Mouse (Mus musculus): ENCODE data around the gene Jakmip3.

Gene Jakmip3

DNA sequence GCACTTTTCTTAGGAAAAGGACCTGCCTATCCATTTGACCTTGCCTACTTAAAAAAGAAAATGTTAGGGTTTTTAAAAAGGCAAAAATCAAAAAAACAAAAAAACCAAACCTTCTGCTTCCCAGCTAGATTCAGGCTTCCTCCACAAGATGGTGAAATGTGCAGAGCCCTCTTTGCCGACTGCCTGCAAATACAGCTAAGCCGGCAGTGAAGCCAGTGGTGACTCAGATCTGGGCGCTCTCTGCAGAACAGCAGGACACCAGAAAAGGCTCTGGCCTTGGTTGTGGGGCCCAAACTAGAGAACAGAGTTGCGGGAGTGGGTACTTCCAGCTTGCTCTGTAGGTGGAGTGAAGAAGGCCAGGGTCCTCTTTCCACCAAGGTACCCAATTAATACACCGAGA, 1.0 kb downstream of the Jakmip3 start:
- in situ Hi-C loops (cut with MboI; ENCODE audit: low pct_unique_long_range_greater_than_20kb in 1 of 2, low sequenced_read_pairs in 2 of 2, unreplicated experiment in 1 of 2) = no loop called here

DNA sequence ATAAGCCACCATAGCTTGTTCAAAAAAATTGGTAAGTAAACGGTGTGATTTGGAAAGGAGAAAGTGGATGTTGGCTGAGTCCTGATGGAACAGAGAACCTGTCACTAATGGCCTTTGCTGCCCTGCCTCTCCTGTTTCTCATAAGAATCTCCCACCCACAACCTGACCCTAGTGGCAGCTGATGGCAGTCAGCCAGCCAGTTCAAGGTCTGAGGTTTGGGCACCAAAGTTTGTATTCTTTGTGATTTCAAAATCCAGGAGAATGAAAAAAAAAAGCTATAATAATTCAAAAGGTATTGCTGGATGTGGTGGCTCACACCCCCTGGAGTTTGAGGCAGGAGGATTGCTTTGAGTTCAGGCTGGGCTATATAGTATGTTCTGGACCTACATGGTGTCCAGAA, 1.8 kb downstream of the Jakmip3 start:
- in situ Hi-C loops (cut with MboI; ENCODE audit: low pct_unique_long_range_greater_than_20kb in 1 of 2, low sequenced_read_pairs in 2 of 2, unreplicated experiment in 1 of 2) = no loop called here

DNA sequence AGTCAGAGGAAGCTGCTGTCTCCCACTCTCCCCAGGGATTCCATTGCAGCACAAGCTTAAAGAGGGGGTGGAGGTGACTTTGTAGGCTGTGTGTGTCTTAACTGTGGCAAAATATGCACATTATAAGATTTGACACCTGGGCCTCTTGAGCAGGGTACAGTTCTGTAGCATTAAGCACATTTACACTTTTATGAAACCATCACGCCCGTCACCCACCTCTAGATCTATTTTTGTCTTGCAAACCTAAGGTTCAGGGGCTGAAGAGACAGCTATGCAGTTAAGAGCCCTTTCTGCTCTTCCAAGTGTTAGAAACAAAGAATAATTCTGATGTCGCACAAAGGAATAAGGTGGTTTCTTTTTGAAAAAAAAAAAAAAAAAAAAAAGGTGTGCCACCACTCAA, 5.1 kb downstream of the Jakmip3 start:
- in situ Hi-C loops (cut with MboI; ENCODE audit: low pct_unique_long_range_greater_than_20kb in 1 of 2, low sequenced_read_pairs in 2 of 2, unreplicated experiment in 1 of 2) = no loop called here

DNA sequence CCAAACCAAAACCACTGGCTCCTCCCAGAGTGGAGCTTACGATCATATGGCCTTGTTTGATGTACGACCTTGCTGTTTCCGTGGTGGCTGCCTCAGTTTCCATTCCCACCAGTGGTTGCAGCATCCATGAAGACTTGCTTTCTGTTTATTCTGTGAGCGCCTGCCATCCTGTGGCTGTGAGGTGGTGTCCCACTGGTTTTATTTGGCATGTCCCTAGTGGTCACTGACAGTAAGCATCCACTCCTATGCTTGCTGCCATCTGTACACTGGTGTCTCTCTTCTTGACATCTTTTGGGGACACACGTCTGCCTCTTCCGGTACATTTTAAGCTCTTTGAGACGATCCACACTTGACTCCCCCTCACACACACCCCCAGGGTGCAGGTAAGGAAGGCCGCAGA, 7.2 kb downstream of the Jakmip3 start:
- in situ Hi-C loops (cut with MboI; ENCODE audit: low pct_unique_long_range_greater_than_20kb in 1 of 2, low sequenced_read_pairs in 2 of 2, unreplicated experiment in 1 of 2) = no loop called here

DNA sequence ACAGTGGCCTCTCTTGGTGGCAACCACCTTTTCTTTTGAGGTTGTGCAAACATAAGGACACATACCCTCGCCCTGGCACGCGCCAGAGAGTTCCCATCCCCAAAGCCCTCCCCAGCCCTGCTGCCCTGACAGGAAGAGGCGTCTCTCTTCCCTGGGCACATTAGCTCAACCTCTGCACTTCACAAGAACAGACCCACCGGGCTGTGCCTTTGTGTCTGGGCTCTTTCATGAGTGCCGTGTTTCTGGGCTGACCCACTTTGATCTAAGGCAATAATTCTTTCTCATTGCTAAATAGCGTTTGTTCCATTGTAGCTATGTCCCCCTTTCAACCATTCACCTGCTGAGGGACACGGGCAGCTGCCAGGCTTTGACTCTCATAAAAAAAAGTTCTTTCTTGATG, 7.8 kb downstream of the Jakmip3 start:
- in situ Hi-C loops (cut with MboI; ENCODE audit: low pct_unique_long_range_greater_than_20kb in 1 of 2, low sequenced_read_pairs in 2 of 2, unreplicated experiment in 1 of 2) = no loop called here

DNA sequence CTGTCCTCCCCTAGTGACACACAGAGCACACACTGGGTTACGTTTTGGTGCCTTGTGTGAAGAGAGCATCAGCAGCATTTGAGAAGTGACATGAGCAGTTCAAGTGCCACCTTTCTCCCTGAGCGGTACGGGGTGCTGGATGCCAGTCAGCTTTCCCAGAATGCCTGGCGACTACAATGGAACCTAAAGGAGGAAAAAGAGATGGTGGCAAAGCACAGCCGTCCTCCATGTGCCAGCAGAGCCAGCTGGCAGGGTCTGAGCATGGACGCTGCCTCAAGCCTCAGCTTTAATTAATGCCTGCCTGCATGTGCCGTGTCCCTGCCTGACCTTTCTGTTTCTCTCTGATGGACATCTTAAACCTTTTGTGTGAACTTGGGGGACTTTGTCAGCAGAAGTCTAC, 15.3 kb downstream of the Jakmip3 start:
- in situ Hi-C loops (cut with MboI; ENCODE audit: low pct_unique_long_range_greater_than_20kb in 1 of 2, low sequenced_read_pairs in 2 of 2, unreplicated experiment in 1 of 2) = no loop called here

DNA sequence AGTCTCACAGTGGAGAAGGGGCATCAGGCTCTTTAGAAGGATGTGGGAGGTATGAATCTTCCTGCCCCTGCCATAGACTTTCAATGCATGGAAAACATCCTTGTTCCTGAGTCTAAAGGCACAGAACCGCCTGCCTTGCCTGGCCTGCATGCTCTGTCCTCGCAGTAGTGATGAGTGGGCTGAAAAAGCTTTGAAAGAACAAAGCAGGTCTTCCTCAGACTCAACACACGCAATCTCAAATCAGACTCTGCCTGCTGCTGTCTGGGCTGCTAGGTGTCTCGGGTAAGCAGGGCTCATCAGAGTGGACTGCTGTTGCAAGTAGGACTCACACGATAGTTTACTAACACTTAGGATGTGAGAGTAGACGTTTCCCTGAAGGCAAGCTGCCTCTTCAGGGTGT, 16.6 kb downstream of the Jakmip3 start:
- in situ Hi-C loops (cut with MboI; ENCODE audit: low pct_unique_long_range_greater_than_20kb in 1 of 2, low sequenced_read_pairs in 2 of 2, unreplicated experiment in 1 of 2) = no loop called here

DNA sequence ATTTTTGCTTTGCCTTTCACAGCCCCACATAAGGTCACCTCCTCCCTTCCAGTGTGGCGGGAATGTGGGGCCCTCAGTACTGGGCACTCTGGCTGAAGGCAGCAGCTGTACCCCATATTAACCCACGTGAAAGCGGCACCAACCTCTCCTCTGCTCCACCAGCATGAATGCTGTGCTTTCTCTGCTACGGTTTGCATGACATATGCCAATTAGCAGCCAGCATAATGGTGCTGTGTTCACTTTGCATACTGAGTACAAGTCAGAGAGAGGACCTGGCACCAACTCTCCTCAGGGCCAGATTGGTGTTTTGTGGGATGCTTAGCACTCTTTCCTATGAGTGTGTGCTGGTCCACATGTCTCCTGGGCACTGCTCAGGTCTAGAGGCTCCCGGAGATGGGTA, 19.2 kb downstream of the Jakmip3 start:
- in situ Hi-C loops (cut with MboI; ENCODE audit: low pct_unique_long_range_greater_than_20kb in 1 of 2, low sequenced_read_pairs in 2 of 2, unreplicated experiment in 1 of 2) = no loop called here

DNA sequence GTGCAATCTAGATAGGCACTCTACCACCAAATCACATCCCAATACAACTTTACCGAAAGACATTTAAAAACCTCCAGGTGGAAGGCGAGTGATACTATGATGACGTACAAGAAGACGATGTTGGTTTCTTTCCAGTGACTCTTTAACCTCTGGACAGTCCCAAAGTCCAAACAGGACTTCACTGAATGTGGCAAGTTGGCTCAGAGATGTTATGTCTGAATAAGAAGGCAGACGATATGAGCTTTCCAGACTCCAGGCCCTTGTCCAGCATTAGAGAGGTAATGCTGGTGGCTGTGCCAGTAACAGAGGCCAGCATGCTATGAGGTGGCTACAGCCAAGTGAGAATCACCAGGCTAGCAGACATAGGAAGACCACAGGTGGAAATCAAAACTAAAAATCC, 23.2 kb downstream of the Jakmip3 start:
- in situ Hi-C loops (cut with MboI; ENCODE audit: low pct_unique_long_range_greater_than_20kb in 1 of 2, low sequenced_read_pairs in 2 of 2, unreplicated experiment in 1 of 2) = no loop called here

DNA sequence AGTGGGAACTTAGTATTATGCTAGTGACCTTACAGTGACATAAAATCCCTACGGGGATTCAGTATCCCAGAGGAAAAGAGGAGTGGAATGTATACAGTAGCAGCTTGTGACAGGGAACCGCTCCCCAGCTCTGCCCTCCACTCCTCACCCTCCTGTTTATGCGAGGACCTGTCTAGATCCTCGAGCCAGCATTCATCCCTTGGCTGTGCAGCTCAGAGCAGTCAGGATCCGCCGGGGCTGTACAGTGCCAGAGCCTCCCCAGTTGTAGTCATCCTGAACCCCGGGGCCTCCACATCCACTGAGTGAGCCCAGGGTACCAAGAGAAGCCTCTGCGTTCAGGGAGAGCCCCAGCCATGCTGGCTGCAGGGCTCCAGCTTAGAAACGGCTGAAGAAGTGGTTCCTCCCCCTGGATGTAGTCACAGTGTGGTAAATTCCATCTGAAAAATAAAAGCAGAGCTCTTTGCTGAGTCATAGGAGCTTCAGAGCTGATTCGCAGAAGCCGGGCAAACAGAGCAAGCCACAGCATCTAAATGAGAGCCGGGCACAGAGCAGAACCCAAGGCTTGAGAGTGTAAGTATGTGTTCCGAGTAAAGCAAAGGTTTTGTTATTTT, 27.6 kb downstream of the Jakmip3 start:
- in situ Hi-C loops (cut with MboI; ENCODE audit: low pct_unique_long_range_greater_than_20kb in 1 of 2, low sequenced_read_pairs in 2 of 2, unreplicated experiment in 1 of 2) = no loop called here

DNA sequence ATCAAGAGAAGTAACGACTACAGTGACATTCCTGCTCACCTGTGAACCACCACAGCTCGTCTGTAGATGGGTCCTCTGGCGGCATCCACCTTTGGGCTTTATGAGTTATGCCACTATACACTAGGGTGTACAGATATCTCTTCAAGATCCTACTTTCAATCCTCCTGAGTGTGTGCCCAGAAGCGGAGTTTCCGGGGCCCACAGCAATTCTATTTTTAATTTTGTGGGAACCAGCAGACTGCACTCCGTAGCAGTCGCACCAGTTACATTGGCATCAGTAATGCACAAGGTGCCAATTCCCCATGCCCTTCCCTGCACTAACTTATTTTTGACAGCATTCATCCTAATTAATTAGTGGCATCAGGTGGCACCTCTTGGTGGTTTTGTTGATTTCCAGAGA, 37.0 kb downstream of the Jakmip3 start:
- in situ Hi-C loops (cut with MboI; ENCODE audit: low pct_unique_long_range_greater_than_20kb in 1 of 2, low sequenced_read_pairs in 2 of 2, unreplicated experiment in 1 of 2) = no loop called here

DNA sequence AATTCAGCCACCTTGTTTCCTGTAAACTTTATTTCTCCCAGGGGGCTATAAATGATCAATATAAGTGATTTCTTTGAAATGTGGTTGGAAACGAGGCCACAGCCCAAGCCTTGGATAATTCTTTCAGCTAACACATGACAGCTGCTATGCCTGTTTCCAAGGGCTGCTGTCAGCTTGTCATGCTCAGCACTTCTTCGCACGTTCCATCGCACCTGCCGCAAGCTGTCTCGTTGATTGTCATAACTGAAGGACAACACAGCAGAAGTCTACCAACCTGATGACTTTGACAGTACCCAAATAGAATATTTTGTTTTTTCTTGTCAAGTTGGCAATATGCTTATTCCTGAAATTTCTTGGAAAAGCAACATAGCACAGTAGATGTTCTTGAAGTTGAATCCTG, 44.0 kb downstream of the Jakmip3 start:
- in situ Hi-C loops (cut with MboI; ENCODE audit: low pct_unique_long_range_greater_than_20kb in 1 of 2, low sequenced_read_pairs in 2 of 2, unreplicated experiment in 1 of 2) = no loop called here

DNA sequence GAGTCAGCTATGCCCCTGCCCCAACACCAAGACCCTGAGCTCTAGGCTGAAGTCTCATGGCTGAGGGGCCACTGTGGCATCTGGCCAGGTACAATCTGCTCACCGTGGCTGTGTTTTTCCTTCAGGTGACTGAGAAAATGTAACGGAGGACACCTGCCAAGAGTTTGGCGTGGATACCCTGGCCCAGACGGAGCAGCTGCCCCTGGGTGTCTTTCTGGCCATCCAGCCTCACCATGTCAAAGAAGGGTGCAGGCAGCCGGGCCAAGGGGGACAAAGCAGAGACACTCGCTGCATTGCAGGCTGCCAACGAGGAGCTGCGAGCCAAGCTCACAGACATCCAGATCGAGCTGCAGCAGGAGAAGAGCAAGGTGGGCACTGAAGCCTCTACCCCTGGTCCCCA, 48.6 kb downstream of the Jakmip3 start:
- in situ Hi-C loops (cut with MboI; ENCODE audit: low pct_unique_long_range_greater_than_20kb in 1 of 2, low sequenced_read_pairs in 2 of 2, unreplicated experiment in 1 of 2) = no loop called here

DNA sequence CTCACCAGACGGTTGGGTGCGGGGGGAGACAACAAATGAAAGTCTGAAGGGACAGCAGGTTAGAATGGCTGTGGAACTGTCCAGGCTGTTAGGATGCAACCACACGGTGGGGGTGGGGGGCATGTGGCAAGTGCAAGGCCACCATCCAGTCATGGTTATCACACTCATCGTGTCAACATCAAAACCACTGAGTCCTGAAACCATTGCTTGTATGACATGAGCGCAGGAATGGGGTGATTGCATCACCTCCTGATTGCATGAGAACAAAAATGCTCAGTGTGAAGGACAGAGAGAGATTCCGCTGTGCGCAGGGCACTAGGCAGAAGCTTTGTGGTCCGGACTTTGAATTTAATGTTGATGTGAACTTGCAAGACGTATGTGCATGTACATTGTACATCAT, 62.2 kb downstream of the Jakmip3 start:
- in situ Hi-C loops (cut with MboI; ENCODE audit: low pct_unique_long_range_greater_than_20kb in 1 of 2, low sequenced_read_pairs in 2 of 2, unreplicated experiment in 1 of 2) = no loop called here

DNA sequence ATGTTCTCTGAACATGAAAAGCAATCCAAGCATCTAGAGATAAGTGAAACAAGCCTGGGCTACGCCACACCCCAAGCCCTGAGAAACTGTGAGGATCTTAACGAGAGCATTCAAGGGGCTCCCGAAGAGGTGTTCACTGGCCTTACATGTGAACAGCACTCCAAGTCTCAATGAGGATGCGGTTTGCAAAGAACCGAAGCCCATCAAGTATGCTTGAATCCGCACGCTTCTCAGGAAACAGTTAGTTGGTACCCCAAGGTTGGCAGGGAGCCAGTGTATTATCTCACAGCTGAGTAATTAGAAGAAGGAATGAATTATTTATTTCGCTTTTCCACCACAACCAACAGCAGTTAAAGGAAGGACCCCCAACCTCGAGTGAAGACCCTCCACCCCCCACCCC, 62.7 kb downstream of the Jakmip3 start:
- in situ Hi-C loops (cut with MboI; ENCODE audit: low pct_unique_long_range_greater_than_20kb in 1 of 2, low sequenced_read_pairs in 2 of 2, unreplicated experiment in 1 of 2) = no loop called here

DNA sequence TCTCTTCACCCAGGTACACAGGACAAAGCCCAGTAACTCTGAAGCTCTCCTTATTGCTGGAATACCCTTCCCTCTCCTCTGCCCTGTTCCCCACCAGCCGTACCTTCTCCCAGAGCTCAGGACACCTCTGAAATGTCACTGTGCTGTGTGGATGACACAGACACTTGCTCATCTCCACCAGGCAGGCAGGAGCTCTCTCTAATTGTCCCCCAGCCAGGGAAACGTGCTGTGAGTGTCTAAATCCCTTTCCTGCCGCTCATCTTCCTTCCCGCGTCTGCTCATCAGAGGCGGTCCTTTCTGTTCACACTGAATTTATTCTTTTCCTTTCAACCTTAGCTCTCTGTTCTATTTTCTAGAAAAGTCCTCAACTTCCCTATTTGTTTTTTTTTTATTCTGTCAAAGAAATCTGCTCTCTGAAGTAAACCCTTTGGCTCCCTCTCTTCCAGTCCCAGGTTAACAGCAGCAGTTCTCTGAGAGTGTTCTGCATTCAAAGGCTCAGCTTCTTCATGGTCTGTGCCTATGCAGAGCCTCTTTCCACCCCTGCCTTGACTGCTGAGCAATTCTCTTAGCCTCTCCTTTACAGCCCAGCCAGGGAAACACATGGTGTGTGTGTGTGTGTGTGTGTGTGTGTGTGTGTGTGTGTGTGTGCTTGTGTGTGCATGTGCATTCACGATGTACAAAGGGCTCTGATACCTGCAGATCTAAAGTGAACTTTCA, 69.4 kb downstream of the Jakmip3 start:
- in situ Hi-C loops (cut with MboI; ENCODE audit: low pct_unique_long_range_greater_than_20kb in 1 of 2, low sequenced_read_pairs in 2 of 2, unreplicated experiment in 1 of 2) = no loop called here

DNA sequence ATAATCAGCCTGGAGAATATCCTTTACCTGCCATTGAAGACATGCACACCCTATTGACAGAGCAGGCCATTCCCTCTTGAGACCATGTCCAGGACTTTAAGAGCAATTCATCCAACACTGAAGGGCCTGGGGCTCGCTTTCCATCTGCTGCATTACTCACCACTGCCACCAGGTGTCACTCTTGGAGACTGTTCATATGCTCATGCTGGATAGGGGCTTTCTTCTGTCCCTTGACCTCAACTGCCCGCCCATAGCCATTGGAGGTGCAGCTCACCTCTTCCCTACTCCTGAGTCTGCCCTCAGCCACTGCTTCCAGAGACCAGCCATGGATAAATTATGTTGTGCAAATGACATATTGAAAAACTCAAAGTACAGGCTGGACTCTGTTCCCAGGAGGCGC, 70.5 kb downstream of the Jakmip3 start:
- in situ Hi-C loops (cut with MboI; ENCODE audit: low pct_unique_long_range_greater_than_20kb in 1 of 2, low sequenced_read_pairs in 2 of 2, unreplicated experiment in 1 of 2) = no loop called here

DNA sequence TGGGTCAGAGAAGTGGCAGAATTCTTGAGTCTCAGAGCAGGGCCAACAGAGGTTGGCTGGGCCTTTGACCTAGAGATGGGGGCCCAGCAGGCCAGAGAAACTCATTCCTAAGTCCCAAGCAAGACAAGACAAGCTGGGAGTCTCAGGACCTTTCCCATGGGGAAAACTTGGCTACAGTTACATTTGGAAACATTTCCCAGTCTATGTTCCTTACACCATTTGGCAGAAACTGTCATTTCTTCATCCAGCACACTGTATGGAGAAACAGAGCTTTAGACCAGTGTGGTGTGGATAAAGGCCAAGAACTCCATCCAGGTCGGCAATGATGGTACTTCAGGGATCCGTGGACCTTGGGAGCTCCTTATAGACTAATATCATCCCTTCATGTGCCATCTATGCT, 71.1 kb downstream of the Jakmip3 start:
- in situ Hi-C loops (cut with MboI; ENCODE audit: low pct_unique_long_range_greater_than_20kb in 1 of 2, low sequenced_read_pairs in 2 of 2, unreplicated experiment in 1 of 2) = no loop called here

DNA sequence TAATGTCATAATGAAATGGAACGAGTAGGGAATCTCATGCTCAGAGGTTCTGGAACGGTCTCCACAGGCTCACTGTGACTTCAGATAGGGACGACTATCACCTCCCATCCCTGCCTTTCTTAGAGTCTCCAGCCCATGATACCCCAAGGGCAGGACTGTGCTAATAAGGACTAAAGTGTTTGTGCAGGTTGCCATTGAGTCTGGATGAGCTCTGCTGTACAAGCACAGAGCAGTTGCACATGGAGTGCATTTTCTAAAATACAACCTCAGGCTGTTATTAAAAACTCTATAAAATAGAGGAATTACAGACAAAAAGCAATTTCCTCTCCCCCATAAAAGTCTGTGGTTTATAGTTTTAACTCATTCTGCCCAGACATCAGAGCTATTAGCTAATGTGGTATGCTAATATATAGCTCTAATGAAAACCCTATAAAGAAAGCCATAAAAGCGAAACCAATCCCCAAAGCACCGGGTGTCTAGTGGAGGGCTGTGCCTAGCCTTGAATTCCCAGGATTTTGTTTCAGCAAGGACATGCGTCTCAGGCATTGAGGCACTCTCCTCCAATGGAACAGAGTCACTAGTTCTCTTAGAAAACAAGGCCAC, 72.3 kb downstream of the Jakmip3 start:
- in situ Hi-C loops (cut with MboI; ENCODE audit: low pct_unique_long_range_greater_than_20kb in 1 of 2, low sequenced_read_pairs in 2 of 2, unreplicated experiment in 1 of 2) = no loop called here

DNA sequence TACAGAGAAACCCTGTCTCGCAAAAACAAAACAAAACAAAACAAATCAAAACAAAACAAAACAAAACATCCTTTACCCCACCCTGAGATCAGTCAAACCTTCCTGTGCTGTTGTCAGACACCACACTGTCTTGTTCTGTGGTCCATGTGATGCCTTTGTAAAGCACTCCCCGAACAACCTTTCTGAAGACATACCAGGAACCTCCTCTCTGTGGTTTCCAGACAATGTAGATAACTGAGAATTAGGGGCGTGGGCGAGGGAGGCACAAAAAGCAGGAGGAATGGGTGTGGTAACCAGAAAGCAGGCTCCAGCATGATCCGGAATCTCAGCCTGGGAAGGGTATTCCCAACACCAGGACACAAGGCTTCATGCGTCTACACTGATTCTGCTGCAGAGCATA, 74.6 kb downstream of the Jakmip3 start:
- in situ Hi-C loops (cut with MboI; ENCODE audit: low pct_unique_long_range_greater_than_20kb in 1 of 2, low sequenced_read_pairs in 2 of 2, unreplicated experiment in 1 of 2) = no loop called here
